Mouse (Mus musculus): ENCODE measurements around the gene Tmod3.

DNA sequence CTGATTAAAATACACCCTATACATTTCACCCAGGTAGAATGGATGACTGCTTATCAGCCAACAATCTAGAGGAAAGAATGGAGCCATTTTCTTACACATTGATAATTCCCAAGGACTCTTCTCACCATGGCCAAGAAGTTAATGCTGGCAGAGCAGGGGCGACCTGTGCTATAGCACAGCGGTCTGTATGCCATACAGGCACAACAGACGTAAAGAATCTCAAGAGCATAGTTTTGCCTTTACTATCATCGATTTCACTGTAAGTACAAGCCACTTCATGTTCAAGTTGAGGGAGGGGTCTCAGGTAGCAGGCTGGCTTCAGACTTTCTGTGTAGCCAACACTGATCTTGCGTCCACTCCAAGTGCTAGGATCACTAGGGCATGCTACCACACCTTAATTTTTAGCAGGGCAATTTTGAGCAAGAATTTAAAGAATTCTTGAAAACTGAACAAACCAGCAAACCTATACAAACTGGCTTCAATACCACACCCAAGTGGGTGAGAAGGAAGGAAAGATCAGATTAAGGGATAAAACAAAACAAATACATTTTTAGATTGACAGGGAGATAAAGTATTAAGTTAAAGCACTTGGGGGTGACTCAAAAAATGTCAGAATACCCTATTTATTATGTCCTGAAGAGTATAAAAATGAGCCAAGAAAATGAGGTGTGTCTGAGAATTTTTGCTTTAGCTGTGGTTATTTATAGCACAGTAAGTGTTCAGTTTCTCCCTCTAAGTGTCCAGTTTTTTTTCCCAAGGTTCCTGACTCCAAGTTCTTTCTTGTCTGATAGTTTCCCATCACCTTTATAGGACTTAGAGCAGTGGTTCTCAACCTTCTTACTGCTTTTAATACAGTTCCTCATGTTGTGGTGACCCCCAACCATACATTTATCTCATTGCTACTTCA is 11.8 kb upstream of the Tmod3 start:
- TF ChIP-seq CTCF (IDR thresholded peaks at IDR 0.05; ENCODE audit: low read depth) = no peak
- TF ChIP-seq EP300 (IDR thresholded peaks at IDR 0.05; ENCODE audit: low read depth) = no peak

Measured in liver, embryonic 14.5 days (tissue).